Mouse (Mus musculus): ENCODE results near the gene Rassf5. TPM values are rescaled to one million over a fixed set of nuclear protein-coding genes. Genes with fewer than 3 reads are reported as not detected.
A peak's percentile ranks its signal among the peaks of the same experiment; 100 is the strongest.
"Not testable (repeated sequence)": the region's sequence is repeated elsewhere in the genome, so short reads cannot be mapped to it uniquely, and the experiment has no call there.

The Rassf5 gene
- total RNA-seq, 2 experiments from 2014 or later: 3.9 to 5.4 TPM

DNA sequence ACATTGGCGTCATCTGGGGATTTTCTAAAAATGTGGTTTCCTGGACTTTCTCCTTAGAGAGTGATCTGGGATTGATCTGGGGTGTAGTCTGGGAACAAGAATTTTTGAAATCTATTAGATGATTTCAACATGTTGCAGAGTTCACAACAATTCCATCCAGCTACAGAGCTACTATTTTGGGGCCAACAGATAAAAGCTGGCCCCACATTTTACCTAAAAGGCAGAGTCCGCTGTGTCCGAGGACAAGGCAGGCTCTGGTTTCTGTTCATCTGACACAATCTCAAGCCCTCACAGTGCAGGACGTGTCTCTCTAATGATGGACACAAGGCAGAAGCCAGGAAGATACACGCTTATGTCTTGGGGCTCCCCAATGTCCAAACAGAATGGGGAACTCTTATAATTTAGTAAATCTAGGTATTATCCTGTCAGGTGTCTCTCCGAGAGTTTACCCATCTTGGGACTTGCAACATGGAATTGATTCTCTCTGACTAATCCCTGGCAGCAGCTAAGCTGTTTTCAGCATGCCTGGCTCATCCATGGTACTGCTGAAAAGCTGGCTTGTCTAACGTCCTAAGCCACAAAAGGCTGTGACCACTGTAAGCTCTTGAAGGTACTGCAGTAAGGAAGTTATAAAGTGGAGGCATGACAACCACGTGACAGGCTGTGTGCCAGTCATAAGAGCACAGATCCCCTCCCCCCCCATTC lies 60.0 kb downstream of the Rassf5 start:
- no peak for DNase-seq
- intact Hi-C loops (cut with DNase I): loop anchor here (10.0 kb wide), 1 partner anchor 370 kb away; no protein-coding TSS in a partner anchor

GRCm38 (mm10) chr1:131184253-131184955 lies 60.7 kb downstream of the Rassf5 start:
- intact Hi-C loops (cut with DNase I): loop anchor here (10.0 kb wide), 1 partner anchor 370 kb away; no protein-coding TSS in a partner anchor
- DNase-seq: peak; percentile 72 to 73

GRCm38 (mm10) chr1:131183201-131183600 lies 61.9 kb downstream of the Rassf5 start:
- no peak for DNase-seq
- intact Hi-C loops (cut with DNase I): loop anchor here (10.0 kb wide), 1 partner anchor 372 kb away; no protein-coding TSS in a partner anchor

DNA sequence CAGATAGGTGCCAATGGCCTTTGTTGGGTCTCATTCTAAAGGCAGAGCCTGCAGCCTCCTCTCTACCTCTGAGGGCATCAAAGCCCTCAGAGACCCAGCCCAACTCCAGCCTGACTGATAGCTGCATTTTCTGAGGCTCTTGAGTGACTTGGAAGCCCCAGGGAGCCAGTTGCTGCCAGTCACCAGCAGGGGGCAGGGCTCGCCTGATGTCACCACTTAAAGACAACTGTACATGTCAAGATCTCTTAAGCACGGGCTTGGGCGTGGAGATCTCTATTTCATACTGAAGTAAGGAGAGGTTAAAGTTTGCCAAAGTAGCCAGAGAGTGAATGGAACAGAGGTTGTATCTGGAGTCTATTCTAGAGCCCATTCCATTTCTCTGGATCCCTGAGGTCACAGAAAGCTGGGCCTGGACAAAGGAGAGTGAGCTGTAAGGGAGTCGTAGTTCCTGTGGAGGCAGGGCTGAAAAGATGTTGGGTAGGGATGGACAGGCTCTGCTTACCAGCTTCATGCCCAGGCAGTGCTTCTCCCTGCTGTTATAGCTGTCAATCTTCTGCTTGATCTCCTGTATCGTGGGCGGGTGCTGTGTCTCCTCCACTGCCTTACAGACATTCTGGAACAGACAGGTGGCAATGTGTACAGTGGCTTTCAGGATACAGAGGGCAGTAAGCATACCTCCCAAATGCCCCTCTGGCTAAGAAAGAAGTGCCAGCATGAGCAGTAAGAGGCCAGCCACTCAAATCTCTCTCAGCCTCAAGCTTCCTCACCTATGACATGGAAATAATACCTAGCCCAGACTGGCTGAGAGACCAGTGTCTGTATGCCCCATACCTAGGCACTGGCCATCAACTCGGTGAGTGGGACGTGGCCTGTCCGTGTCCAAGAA lies 63.2 kb downstream of the Rassf5 start:
- peak; percentile 85 to 91 for DNase-seq
- intact Hi-C loops (cut with DNase I): loop anchor here (1.0 to 10.0 kb wide), 3 partner anchors 25 to 373 kb away; no protein-coding TSS in a partner anchor

DNA sequence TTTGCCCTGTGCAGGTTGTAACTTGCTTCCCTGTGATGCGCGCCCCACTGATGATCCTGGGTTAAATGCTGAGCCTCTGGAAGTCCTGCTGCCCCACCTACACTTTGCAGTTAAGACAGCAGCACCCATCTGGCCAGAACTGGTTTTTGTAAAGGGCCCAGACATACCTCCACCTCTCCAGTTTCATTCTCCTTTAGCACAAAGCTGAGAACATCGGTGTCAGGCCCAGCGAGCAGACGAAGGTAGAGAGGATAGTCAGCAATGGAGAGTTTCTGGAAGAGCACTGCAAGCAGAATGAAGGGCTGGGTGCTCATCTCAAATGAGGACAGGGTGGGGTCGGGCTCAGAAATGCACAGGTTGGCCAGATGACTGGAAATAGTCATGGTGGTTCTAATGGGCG lies 64.7 kb downstream of the Rassf5 start:
- intact Hi-C loops (cut with DNase I): loop anchor here (2.0 to 10.0 kb wide), 2 partner anchors 26 to 374 kb away; no protein-coding TSS in a partner anchor
- DNase-seq: no peak

GRCm38 (mm10) chr1:131178083-131178482 lies 67.0 kb downstream of the Rassf5 start:
- DNase-seq: no peak
- intact Hi-C loops (cut with DNase I): no loop called here

- no peak for DNase-seq
- intact Hi-C loops (cut with DNase I): no loop called here
Observed at GRCm38 (mm10) chr1:131177249-131177648, 67.8 kb downstream of the Rassf5 start.

DNA sequence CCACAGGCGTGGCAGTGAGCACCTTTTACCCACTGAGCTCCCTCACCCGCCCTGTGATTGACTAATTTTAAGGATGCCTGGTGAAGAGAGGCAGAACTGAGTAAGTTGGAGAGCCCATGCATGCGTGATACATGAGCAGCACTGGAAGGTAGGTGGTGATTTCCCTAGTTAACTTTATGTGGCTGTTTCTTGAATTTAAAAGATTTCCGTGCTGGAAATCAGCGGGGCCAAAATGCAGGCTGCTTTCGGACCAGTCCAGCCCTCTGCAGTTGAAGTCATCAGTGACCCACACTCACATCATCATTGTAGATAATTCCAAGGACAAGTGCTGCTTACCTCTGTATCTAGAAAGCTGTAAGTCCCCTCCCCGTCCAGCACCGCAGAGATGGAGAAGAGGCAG lies 69.2 kb downstream of the Rassf5 start:
- no peak for DNase-seq

DNA sequence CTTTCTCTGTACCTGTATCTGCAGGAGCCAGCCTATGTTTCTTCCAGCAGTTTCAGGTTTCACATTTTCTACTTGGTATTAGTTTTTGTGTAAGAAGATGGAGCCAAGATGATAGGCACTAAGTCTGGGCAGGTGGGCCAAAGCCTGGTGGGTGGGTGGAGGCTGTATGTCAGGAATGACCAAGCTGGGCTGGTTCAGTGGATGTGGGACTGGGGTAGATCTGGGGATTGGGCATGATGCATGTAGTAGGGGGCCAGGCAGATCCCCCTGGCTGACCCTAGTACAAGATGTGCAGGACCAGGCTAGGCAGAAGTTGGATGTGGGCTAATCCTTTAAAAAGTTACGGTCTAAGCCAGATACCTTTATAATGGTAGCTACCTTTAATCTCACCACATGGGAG lies 69.9 kb downstream of the Rassf5 start:
- intact Hi-C loops (cut with DNase I): no loop called here
- no peak for DNase-seq

More for the DNA sequence above, 69.2 kb downstream of the Rassf5 start:
- intact Hi-C loops (cut with DNase I): no loop called here

- intact Hi-C loops (cut with DNase I): no loop called here
Observed at GRCm38 (mm10) chr1:131174299-131174861, 70.7 kb downstream of the Rassf5 start.

GRCm38 (mm10) chr1:131173809-131174208 lies 71.2 kb downstream of the Rassf5 start:
- DNase-seq: no peak
- intact Hi-C loops (cut with DNase I): no loop called here

More at GRCm38 (mm10) chr1:131174299-131174861, 70.7 kb downstream of the Rassf5 start:
- DNase-seq: no peak

DNA sequence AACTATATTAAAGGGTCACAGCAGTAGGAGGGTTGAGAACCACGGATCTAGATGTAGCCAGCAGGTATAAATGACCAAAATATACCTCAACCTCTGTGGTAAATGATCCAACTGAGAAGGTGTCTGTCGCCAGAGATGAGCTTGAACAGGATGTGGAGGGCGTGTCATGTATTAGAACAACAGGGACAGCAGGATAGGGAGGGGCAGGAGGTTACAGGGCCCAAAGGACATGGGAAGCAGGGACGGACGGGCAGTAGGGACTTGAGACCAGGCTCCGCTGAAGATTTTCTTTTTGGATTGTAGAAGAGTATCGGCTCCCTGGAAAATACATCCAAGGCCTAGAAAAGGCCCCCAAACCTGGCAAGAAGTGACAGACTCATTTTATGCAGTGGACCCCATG lies 72.1 kb downstream of the Rassf5 start:
- no peak for DNase-seq
- intact Hi-C loops (cut with DNase I): no loop called here

DNA sequence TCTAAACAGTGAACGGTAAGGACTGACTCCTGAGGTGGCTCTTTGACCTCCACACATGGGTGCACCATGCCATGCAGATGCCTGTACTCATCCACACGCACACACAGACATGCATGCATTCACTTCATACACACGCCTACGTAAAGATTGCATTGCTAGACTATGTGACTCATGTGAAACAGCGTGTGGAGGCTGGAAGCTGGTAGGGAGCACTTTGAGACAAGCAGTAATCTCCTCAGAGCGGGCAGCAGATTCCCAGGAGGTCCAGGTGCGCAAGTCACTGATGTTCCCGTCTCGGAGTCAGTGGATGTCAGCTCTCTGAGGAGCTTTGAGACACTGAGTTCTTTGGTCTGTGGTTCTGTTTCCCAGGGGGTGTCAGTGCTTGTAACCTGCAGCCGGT lies 77.4 kb downstream of the Rassf5 start:
- intact Hi-C loops (cut with DNase I): no loop called here

GRCm38 (mm10) chr1:131164427-131164826 lies 80.6 kb downstream of the Rassf5 start:
- DNase-seq: no peak
- intact Hi-C loops (cut with DNase I): no loop called here

More for the DNA sequence above, 77.4 kb downstream of the Rassf5 start:
- DNase-seq: no peak

GRCm38 (mm10) chr1:131161091-131161490 lies 84.0 kb downstream of the Rassf5 start:
- no peak for DNase-seq
- intact Hi-C loops (cut with DNase I): no loop called here

- DNase-seq; intact Hi-C loops (cut with DNase I): not testable (repeated sequence)
Observed at GRCm38 (mm10) chr1:131159573-131160327, 85.3 kb downstream of the Rassf5 start.

- intact Hi-C loops (cut with DNase I): loop anchor here (2.0 kb wide), 1 partner anchor 41 kb away; no protein-coding TSS in a partner anchor
- DNase-seq: peak; percentile 37 to 72
Observed at GRCm38 (mm10) chr1:131155456-131155855, 89.6 kb downstream of the Rassf5 start.

GRCm38 (mm10) chr1:131153018-131153629 lies 91.9 kb downstream of the Rassf5 start, which contains the start of gene Eif2d:
Gene Eif2d (plus strand): TSS chr1:131153181.
- peak; percentile 90 for DNase-seq
- intact Hi-C loops (cut with DNase I): no loop called here

- intact Hi-C loops (cut with DNase I): no loop called here
- no peak for DNase-seq
Observed at GRCm38 (mm10) chr1:131149496-131149895, 95.6 kb downstream of the Rassf5 start.

Data from heart, postnatal 10 days (tissue).